Mouse (Mus musculus): ENCODE results near the gene Crtc1. TPM values are rescaled to one million over a fixed set of nuclear protein-coding genes. Genes with fewer than 3 reads are reported as not detected.

Gene Crtc1
- total RNA-seq, 1 experiment = 4.9 TPM

DNA sequence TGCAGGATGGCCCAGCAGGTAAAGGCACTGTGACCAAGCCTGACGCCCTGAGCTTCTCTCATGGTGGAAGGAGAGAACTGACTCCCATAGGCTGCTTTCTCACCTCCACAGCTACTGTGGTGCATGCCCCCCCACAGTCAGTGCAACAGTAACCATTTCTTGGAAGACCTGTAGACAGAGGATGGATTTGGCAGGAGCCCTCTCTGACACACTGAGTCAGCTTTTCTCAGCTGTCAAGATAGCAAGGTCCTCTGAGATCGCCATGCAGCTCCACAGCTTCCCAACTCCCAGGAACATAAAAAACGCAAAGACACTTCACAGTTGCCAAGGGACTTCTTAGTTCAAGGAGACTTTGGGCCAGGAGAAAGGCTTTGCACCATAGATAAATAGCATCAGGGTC, 19.1 kb upstream of the Crtc1 start:
- H3K4me1 ChIP-seq (ENCODE audit: control insufficient read depth in 2 of 2, insufficient read depth in 2 of 2, low read length in 2 of 2, poor library complexity in 1 of 2) = no peaks in the 10 kb centered on the region
- H3K9ac ChIP-seq (ENCODE audit: insufficient read depth, low read depth, low read length, poor library complexity, severe bottlenecking) = no peak overlapping the region
- TF ChIP-seq CHD2 (IDR thresholded peaks at IDR 0.05; ENCODE audit: low read depth, low read length) (no peak), HCFC1 (IDR thresholded peaks at IDR 0.05; ENCODE audit: borderline replicate concordance, insufficient read depth, low read length) (no peak), ZNF384 (IDR thresholded peaks at IDR 0.05; ENCODE audit: low read depth, low read length) (no peak), MAFK (IDR thresholded peaks at IDR 0.05; ENCODE audit: insufficient read depth, low read depth, low read length) (no peak), ZC3H11A (IDR thresholded peaks at IDR 0.05; ENCODE audit: borderline replicate concordance, low read depth, low read length) (no peak)
- in situ Hi-C loops (cut with MboI; ENCODE audit: low sequenced_read_pairs in 2 of 2, unreplicated experiment in 2 of 2) = no loop called here
- no peak overlapping the region for H3K27ac ChIP-seq (ENCODE audit: insufficient read depth, low read depth, low read length, poor library complexity, severe bottlenecking)
- no peak for DNase-seq (ENCODE audit: low read depth, low spot score)
- no peaks in the 10 kb centered on the region for H3K9me3 ChIP-seq (ENCODE audit: control insufficient read depth, insufficient read depth, low read depth, low read length)
- H3K4me3 ChIP-seq (ENCODE audit: insufficient read depth in 1 of 2, low read depth in 1 of 2, low read length in 2 of 2, poor library complexity in 1 of 2, severe bottlenecking in 1 of 2) = no peak overlapping the region
- no peaks in the 10 kb centered on the region; the same call in 1 of the 2 replicates for H3K36me3 ChIP-seq (ENCODE audit: control insufficient read depth, insufficient read depth, low read length, poor library complexity, severe bottlenecking)

DNA sequence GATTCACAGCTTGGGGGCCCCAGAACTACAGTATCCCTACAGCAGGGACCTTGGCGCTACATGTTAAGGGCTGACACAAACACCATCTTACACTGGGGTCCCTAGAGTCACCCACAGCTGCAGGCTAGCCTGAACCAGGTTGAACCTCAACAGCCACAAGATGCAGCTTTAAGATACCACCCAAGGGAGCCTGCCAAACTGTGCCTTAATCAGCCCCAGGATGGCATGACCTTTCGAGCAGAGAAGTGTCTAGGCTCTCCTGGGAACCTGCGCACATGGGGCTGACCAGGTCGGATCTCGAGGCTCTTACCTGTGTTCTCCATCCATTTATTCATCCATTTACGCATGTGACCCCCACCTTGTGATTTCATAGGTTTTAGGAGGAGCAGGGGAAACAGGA, 18.5 kb upstream of the Crtc1 start:
- Histone ChIP-seq H3K36me3 (ENCODE audit: control insufficient read depth, insufficient read depth, low read length, poor library complexity, severe bottlenecking) (no peaks in the 10 kb centered on the region; the same call in 1 of the 2 replicates), H3K4me3 (ENCODE audit: insufficient read depth in 1 of 2, low read depth in 1 of 2, low read length in 2 of 2, poor library complexity in 1 of 2, severe bottlenecking in 1 of 2) (no peak overlapping the region), H3K9me3 (ENCODE audit: control insufficient read depth, insufficient read depth, low read depth, low read length) (no peaks in the 10 kb centered on the region), H3K9ac (ENCODE audit: insufficient read depth, low read depth, low read length, poor library complexity, severe bottlenecking) (no peak overlapping the region), H3K4me1 (ENCODE audit: control insufficient read depth in 2 of 2, insufficient read depth in 2 of 2, low read length in 2 of 2, poor library complexity in 1 of 2) (no peaks in the 10 kb centered on the region), H3K27ac (ENCODE audit: insufficient read depth, low read depth, low read length, poor library complexity, severe bottlenecking) (no peak overlapping the region)
- TF ChIP-seq ZC3H11A (IDR thresholded peaks at IDR 0.05; ENCODE audit: borderline replicate concordance, low read depth, low read length) (no peak), HCFC1 (IDR thresholded peaks at IDR 0.05; ENCODE audit: borderline replicate concordance, insufficient read depth, low read length) (no peak), ZNF384 (IDR thresholded peaks at IDR 0.05; ENCODE audit: low read depth, low read length) (no peak), MAFK (IDR thresholded peaks at IDR 0.05; ENCODE audit: insufficient read depth, low read depth, low read length) (no peak)
- in situ Hi-C loops (cut with MboI; ENCODE audit: low sequenced_read_pairs in 2 of 2, unreplicated experiment in 2 of 2) = no loop called here
- no peak for DNase-seq (ENCODE audit: low read depth, low spot score)

DNA sequence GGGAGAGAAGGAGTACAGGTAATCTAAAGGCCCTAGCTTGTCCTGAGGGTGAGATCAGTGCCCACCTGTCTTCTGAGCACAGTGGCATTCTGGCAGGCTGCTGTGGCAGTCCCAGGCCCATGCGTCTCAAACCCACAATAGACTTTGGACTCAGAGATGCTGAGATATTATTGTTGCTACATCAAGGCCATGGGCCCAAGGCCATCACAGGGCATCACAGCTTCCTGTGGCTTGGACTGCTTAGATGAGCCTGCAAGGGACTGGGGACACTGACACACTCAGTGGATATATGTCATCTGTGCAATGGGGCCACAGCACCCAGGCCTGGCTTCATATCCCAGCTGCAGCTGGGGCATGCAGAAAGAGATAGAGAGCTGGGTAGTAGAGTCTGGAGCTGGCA, 17.6 kb upstream of the Crtc1 start:
- no peak for DNase-seq (ENCODE audit: low read depth, low spot score)
- Histone ChIP-seq H3K36me3 (ENCODE audit: control insufficient read depth, insufficient read depth, low read length, poor library complexity, severe bottlenecking) (no peaks in the 10 kb centered on the region; the same call in 1 of the 2 replicates), H3K9me3 (ENCODE audit: control insufficient read depth, insufficient read depth, low read depth, low read length) (no peaks in the 10 kb centered on the region), H3K4me1 (ENCODE audit: control insufficient read depth in 2 of 2, insufficient read depth in 2 of 2, low read length in 2 of 2, poor library complexity in 1 of 2) (peaks cover 0 to 9% of the 10 kb centered on the region in 2 experiments; a peak in 1 of 4 replicates), H3K9ac (ENCODE audit: insufficient read depth, low read depth, low read length, poor library complexity, severe bottlenecking) (no peak overlapping the region), H3K27ac (ENCODE audit: insufficient read depth, low read depth, low read length, poor library complexity, severe bottlenecking) (no peak overlapping the region), H3K4me3 (ENCODE audit: insufficient read depth in 1 of 2, low read depth in 1 of 2, low read length in 2 of 2, poor library complexity in 1 of 2, severe bottlenecking in 1 of 2) (no peak overlapping the region)
- in situ Hi-C loops (cut with MboI; ENCODE audit: low sequenced_read_pairs in 2 of 2, unreplicated experiment in 2 of 2) = no loop called here
- TF ChIP-seq ZC3H11A (IDR thresholded peaks at IDR 0.05; ENCODE audit: borderline replicate concordance, low read depth, low read length) = no peak
- TF ChIP-seq HCFC1 (IDR thresholded peaks at IDR 0.05; ENCODE audit: borderline replicate concordance, insufficient read depth, low read length) = no peak
- no peak for TF ChIP-seq CHD2 (IDR thresholded peaks at IDR 0.05; ENCODE audit: low read depth, low read length)
- no peak for TF ChIP-seq MAFK (IDR thresholded peaks at IDR 0.05; ENCODE audit: insufficient read depth, low read depth, low read length)
- no peak for TF ChIP-seq ZNF384 (IDR thresholded peaks at IDR 0.05; ENCODE audit: low read depth, low read length)

DNA sequence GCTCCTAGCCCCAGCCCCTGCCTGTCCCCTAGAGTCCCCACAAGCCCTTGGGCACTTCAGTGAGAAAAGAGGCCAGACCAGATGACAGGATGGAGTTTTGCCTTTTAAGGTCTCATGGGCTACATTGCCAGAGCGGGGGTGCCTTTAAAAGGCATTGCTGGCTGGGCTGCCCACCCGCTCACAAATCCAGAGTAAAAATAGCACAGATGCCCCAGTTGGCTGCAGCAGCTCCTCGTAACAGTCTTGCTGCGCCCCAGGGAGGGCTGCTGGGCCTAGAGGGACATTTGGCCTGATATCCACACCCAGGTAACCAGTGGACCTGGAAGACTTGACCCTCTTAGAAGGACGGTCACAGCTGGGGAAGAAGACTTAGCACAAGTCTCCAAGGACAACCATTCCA, 14.5 kb upstream of the Crtc1 start:
- H3K36me3 ChIP-seq (ENCODE audit: control insufficient read depth, insufficient read depth, low read length, poor library complexity, severe bottlenecking) = peaks cover 10% of the 10 kb centered on the region; the same call in 1 of the 2 replicates
- peaks cover 0 to 15% of the 10 kb centered on the region in 2 experiments; a peak in 1 of 4 replicates for H3K4me1 ChIP-seq (ENCODE audit: control insufficient read depth in 2 of 2, insufficient read depth in 2 of 2, low read length in 2 of 2, poor library complexity in 1 of 2)
- TF ChIP-seq HCFC1 (IDR thresholded peaks at IDR 0.05; ENCODE audit: borderline replicate concordance, insufficient read depth, low read length) = no peak
- no peak for TF ChIP-seq ZNF384 (IDR thresholded peaks at IDR 0.05; ENCODE audit: low read depth, low read length)
- TF ChIP-seq MAFK (IDR thresholded peaks at IDR 0.05; ENCODE audit: insufficient read depth, low read depth, low read length) = no peak
- TF ChIP-seq ZC3H11A (IDR thresholded peaks at IDR 0.05; ENCODE audit: borderline replicate concordance, low read depth, low read length) = no peak
- TF ChIP-seq CHD2 (IDR thresholded peaks at IDR 0.05; ENCODE audit: low read depth, low read length) = no peak
- no peak for DNase-seq (ENCODE audit: low read depth, low spot score)
- H3K27ac ChIP-seq (ENCODE audit: insufficient read depth, low read depth, low read length, poor library complexity, severe bottlenecking) = no peak overlapping the region
- no peak overlapping the region for H3K4me3 ChIP-seq (ENCODE audit: insufficient read depth in 1 of 2, low read depth in 1 of 2, low read length in 2 of 2, poor library complexity in 1 of 2, severe bottlenecking in 1 of 2)
- no peaks in the 10 kb centered on the region for H3K9me3 ChIP-seq (ENCODE audit: control insufficient read depth, insufficient read depth, low read depth, low read length)
- no peak overlapping the region for H3K9ac ChIP-seq (ENCODE audit: insufficient read depth, low read depth, low read length, poor library complexity, severe bottlenecking)
- in situ Hi-C loops (cut with MboI; ENCODE audit: low sequenced_read_pairs in 2 of 2, unreplicated experiment in 2 of 2) = no loop called here
